Mouse (Mus musculus): ENCODE results near the gene Scin. TPM values are rescaled to one million over a fixed set of nuclear protein-coding genes. Genes with fewer than 3 reads are reported as not detected.
"Not testable (repeated sequence)": the region's sequence is repeated elsewhere in the genome, so short reads cannot be mapped to it uniquely, and the experiment has no call there.

Scin gene
- under 1 TPM; 0.34 to 0.49 TPM for total RNA-seq (2021)
- long read RNA-seq, experiment 1, partial matches to known transcripts: 0 of 1 reads
- long read RNA-seq, experiment 1, other reads (novel, unspliced or antisense): 1 of 1 reads
- long read RNA-seq, experiment 2: 0 reads

DNA sequence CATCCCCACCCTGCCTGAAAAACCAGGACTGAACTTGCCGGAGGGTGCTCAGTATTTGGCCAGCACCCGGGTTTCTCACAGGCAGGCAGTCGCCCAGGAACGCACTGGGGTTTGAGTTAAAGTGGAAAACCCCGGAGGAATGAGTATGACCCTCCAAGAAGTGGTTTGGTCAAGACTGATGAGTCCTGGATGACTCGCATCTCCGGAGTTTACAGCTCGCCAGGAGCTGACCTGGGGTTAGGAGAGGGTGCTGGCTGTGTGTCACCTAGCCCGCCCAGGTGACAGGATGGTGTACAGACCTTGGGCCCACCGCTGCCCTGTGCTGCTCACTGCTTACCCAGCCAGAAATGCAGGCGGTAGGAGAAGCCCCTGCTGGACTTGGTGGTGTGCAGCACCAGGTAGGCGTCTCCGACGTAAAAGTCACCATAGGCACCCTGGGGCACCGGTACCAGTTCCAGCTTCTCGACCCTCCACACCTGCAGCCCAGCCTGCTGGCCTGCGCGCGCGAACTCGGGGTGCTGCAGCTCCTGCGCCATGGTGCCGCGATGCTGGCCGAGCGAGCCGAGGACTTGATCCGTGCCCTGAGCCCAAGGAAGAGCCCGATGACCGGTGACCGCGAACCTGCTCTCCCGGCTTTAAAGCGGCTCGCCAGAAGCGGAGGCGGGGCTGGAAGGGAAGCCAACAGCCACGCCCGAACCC, at the start of gene Scin:
Gene Scin, minus strand, starts transcription at position 656 of the 699 bp plus-strand sequence.
- DNase-seq (ENCODE audit: low spot score in 2 of 2): peak in 1 of 2 experiments; percentile 10

GRCm38 (mm10) chr12:40177089-40177488, 43.1 kb upstream of the Scin start:
- DNase-seq (ENCODE audit: low spot score in 2 of 2): no peak

GRCm38 (mm10) chr12:40176158-40176557, 42.1 kb upstream of the Scin start:
- DNase-seq (ENCODE audit: low spot score in 2 of 2): no peak

DNA sequence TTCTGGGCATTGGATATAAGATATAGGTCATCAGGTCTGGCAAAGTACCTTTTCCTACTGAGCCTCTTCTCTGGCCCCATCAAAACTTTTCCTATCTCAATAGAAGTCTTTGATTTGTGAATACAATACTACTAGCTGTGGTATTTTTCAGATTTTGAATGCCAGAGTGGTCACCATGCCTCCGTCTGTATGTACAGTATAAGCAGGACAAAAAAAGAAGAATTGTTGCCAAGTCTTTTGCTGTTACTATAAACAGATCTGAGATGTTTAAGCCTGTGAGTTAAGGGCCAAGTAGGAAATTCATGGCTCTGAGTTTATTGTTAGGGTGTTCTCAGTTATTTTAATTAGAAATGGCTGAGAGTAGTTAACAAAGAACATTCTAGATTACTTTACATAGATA, 41.1 kb upstream of the Scin start:
- not testable (repeated sequence) for DNase-seq (ENCODE audit: low spot score in 2 of 2)

DNA sequence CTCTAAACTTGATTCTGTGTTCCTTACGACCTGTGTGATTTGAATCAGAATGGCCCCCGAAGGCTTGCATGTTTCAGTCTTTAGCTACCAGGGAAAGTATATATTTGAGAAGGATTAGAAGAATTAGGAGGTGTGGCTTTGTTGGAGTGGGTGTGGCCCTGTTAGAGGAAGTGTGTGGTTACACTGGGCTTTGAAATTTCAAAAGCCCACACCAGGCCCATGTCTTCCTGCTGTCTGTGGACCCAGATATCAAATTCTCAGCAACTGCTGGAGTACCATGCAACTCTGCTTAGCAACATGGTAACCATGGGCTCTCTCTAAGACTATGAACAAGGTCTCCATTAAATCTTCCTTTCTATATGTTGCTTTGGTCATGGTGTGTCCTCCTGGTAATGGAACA, 37.6 kb upstream of the Scin start:
- no peak for DNase-seq (ENCODE audit: low spot score in 2 of 2)

- no peak for DNase-seq (ENCODE audit: low spot score in 2 of 2)
Measured at GRCm38 (mm10) chr12:40169675-40170074, 35.6 kb upstream of the Scin start.

DNA sequence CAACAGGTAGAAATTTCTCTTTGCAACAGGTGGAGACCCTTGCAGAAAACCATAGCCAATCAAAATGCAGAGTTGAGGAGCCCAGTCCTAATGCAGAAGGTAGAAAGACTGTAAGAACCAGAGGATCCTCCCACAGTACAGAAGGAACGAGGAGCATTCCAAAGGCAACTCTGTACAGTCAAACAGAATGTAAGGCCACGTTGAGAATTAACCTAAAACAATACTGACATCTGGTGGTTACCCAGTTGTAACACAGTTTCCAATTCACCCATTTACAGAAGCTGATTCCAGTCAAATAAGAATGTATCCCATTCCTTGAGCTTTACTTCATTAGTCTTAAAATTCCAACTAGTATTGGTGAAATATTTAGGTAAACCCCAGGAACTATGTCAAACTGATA, 30.6 kb upstream of the Scin start:
- no peak for DNase-seq (ENCODE audit: low spot score in 2 of 2)

DNA sequence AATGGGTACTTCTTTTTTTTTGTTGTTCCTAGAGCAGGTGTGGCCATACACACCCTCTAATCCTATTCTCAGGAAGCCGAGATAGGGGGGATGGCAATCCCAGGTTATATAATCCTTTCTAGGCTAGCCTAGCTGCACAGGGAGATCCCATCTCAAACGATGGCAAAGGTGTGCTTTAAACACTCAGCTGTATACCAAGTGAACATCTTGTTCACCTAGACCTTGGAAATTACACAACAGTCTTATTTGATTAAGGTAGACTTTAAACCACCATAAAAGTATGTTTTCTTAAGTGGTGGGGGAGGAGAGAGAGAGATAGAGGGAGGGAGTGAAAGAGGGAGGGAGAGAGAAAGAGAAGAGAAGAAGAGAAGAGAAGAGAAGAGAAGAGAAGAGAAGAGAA, 26.7 kb upstream of the Scin start:
- DNase-seq (ENCODE audit: low spot score in 2 of 2): no peak

DNA sequence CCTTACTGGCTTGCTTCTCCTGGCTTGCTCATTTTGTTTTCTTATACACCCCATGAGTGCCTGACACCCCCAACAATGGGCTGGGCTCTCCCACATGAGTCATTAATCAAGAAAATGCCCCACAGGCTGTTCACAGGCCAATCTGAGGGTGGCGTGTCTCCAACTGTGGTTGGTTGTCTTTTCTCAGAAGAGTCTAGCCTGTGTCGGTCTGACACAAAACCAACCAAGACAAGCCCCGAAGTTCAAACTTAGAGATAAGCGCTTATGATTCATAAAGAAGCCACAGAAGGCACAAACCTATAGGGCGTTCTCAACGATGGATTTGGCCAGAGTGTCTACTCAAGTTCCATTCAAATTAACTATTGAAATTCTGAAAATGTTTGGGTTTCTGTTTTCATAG, 20.2 kb upstream of the Scin start:
- DNase-seq (ENCODE audit: low spot score in 2 of 2): no peak

- no peak for DNase-seq (ENCODE audit: low spot score in 2 of 2)
Measured at GRCm38 (mm10) chr12:40152353-40153069, 18.5 kb upstream of the Scin start.

GRCm38 (mm10) chr12:40147319-40147718, 13.3 kb upstream of the Scin start:
- no peak for DNase-seq (ENCODE audit: low spot score in 2 of 2)

DNA sequence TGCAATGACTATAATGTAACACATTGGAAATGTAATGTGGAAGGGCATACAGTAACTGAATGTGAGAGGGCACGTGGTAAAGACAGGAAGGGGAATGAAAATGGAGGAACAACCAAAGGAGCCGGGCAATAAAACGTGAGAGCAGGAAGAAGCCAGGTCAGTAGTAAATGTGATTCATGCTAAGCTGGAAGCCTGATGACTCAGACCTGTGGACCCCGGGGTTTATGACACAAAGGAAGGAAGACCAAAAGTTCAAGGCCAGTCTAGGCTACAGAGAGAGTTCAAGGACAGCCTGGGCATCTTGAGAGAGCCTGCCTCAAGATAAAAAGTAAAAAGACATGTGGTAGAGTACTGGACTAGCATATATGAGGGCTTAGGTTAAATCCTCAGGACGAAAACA, 12.5 kb upstream of the Scin start:
- no peak for DNase-seq (ENCODE audit: low spot score in 2 of 2)

DNA sequence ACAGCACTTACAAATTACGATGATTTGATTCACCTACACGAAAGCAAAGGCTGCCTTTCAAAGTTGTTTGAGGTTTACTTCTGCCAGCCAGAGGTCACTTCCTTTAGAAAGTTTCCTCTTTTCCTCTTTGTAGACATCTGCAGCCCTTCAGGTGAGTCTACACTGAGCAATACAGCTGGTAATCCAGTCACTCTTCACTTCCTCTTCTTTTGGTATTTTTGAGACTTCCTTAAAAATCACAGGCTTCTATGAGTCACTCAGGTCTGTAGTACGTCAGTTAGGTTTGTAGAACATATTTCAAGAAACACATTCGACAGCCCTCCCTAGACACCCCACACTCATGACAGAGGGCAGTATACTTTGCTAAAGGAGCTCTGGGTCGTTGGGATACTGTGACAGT, 6.7 kb upstream of the Scin start:
- no peak for DNase-seq (ENCODE audit: low spot score in 2 of 2)

DNA sequence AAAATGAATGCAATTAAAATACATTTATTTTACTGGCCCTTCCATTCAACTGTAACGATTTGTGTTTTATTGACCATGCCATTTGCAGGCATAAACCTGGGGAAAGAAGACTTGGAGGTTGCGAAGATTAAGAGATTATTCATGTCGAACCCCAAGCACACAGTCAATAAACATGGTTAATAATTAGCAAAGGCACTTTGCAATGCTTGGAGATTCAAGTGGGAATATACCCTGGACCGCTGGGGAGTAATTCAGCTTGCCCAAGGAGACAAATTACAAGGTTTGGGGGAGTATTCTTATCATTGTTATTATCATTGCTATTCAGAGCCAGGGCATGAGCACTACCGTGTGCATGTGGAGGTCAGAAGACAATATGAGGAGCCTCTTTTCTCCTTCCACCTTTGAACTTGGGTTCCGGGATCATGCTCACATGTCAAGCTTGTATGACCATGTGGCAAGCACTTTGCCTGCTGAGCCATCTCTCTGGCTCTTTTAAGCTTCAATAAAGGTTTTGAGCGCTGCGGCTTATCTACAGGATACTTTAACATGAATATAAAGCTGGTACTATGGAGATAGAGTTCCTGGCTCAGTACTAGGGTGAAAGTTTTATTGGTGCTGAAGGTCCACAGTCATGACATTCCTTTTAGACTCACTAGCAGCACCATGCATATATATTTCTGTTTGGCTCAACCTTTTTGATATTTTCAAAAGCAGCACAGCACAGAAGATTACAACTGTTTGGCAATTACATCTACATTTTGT, 5.6 kb upstream of the Scin start:
- no peak for DNase-seq (ENCODE audit: low spot score in 2 of 2)

- DNase-seq (ENCODE audit: low spot score in 2 of 2): no peak
Measured at GRCm38 (mm10) chr12:40134529-40134928, 501 bp upstream of the Scin start.

GRCm38 (mm10) chr12:40133194-40133572, 845 bp downstream of the Scin start:
- DNase-seq (ENCODE audit: low spot score in 2 of 2): no peak

DNA sequence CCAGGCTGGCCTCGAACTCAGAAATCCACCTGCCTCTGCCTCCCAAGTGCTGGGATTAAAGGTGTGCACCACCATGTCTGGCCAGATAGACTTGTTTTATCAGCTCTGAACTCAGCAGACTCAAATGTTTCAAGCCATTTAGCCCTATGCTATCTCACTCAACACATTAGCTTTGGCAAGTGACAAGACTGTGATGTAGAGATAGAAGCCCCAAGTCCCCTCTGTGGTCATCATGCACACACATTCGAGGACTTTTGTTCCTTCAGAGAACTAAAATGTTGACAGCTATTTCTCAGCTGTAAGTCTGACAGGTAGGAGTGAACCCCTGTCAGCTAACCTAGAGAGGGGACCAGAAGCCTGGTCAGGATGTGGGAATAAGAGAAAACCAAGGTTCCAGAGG, 15.2 kb downstream of the Scin start:
- DNase-seq (ENCODE audit: low spot score in 2 of 2): no peak

GRCm38 (mm10) chr12:40117045-40117444, 17.0 kb downstream of the Scin start:
- DNase-seq (ENCODE audit: low spot score in 2 of 2): no peak

- no peak for DNase-seq (ENCODE audit: low spot score in 2 of 2)
Measured at GRCm38 (mm10) chr12:40116214-40116613, 17.8 kb downstream of the Scin start.

GRCm38 (mm10) chr12:40114883-40115282, 19.1 kb downstream of the Scin start:
- DNase-seq (ENCODE audit: low spot score in 2 of 2): no peak

DNA sequence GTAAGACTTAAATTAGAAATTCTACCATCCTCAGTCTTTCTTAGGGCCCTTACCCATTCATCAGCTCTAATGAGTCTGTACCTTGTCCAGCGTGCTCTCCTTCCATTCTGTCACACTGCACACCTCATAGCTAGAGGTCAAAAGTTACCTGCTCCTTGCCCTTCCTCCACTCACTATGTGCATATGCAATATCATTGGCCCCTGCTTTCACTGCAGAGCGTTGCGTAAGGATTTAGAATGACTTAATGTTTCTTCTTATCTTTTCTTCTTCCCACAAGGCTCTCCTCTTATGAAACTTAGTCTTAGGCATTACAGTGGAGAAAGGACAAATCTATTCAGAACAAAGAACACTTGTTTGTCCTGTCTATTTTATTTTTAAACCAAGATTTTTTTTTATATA, 20.0 kb downstream of the Scin start:
- DNase-seq (ENCODE audit: low spot score in 2 of 2): no peak

- DNase-seq (ENCODE audit: low spot score in 2 of 2): no peak
Measured at GRCm38 (mm10) chr12:40113605-40114004, 20.4 kb downstream of the Scin start.

All from gastrocnemius, postnatal 4 days (tissue).